Mouse (Mus musculus) C2C12 (cell line): Measurements from ENCODE around the gene Megf11.

ENCODE experiments used
- CEBPB ChIP-seq: IDR thresholded peaks from one replicate; pipeline ENCODE4 v1.6.1; 2011; ENCODE audit warnings: low read depth, mild to moderate bottlenecking, control low read depth, moderate library complexity
- CTCF ChIP-seq: IDR thresholded peaks from one replicate; pipeline ENCODE4 v1.5.1; 2011; ENCODE audit not compliant: control insufficient read depth, insufficient read depth, insufficient read length
- MAX ChIP-seq: IDR thresholded peaks from one replicate; pipeline ENCODE4 v1.6.1; 2011; ENCODE audit warnings: mild to moderate bottlenecking, control low read depth
- USF1 ChIP-seq: IDR thresholded peaks from one replicate; pipeline ENCODE4 v1.6.1; 2011; ENCODE audit warnings: low read depth, mild to moderate bottlenecking, control low read depth, moderate library complexity

- TF ChIP-seq CEBPB (no peak), MAX (no peak), CTCF (no peak), USF1 (no peak)
Measured at GRCm38 (mm10) chr9:64649393-64649792, 264.0 kb downstream of the Megf11 start.
